Mouse (Mus musculus): Measurements from ENCODE around the gene Crisp3.
"Not testable (repeated sequence)": the region's sequence is repeated elsewhere in the genome, so short reads cannot be mapped to it uniquely, and the experiment has no call there.

Crisp3 gene

DNA sequence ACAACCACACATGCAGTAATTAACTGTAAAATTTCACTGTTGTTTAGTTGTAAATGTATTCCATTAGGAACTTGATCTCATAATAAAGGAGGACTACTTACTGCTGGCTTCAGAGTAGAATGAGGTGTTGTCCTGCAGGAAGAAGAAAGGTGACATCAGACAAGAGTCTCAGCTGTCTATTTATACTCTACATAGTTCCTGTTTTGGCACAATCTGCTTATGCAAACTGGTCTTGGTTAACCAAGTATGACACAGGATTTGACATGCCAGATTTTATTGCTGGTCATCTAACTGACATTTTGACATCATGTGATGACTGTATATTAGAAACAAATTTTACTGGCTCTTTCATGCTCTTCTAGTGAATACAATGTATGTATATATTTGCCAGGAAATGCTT is at the start of gene Crisp3:
Gene Crisp3, minus strand, starts transcription at position 154 of the 400 bp plus-strand sequence.
- no peak for DNase-seq

- no peak for DNase-seq
These were observed 43.3 kb upstream of the Crisp3 start for GRCm38 (mm10) chr17:40285435-40285834.

DNA sequence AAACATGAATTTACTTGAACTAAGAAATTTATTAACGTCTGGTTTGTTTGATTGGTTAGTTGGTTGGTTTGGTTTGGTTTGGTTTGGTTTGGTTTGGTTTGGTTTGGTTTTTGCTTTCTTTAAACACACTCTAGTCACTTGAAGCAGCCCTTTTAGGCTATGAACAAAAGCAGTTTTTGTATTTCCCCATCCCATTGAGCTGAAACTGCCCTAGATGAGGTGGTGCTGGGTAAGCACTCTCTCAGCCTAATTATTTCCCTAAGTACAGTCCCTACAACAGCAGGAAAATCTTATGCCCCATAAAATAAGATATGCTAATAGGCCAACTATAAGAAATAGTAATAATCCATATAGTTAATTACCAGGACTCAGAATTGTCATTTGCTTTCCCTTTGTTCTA is 33.4 kb upstream of the Crisp3 start:
- no peak for DNase-seq

- no peak for DNase-seq
These were observed 32.9 kb upstream of the Crisp3 start for GRCm38 (mm10) chr17:40274906-40275470.

DNA sequence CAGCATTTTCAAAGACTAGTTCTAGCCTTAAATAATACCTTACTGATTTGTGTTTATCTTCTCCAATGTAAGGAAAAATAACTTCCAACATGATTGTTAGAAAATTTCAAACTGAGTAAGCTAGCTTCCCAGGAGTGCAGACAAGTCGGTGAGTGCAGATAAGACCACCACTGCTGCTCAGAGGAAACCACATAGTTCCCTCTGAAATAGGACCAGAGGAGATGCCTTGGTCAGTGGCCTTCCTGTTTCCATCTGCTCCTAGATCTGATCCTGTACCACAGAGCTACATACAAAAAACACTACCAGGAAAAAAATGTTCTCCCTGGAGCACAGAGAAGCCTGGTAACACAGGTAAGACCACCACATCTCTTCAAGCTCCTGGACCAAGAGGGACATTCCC is 10.4 kb upstream of the Crisp3 start:
- DNase-seq = no peak

DNA sequence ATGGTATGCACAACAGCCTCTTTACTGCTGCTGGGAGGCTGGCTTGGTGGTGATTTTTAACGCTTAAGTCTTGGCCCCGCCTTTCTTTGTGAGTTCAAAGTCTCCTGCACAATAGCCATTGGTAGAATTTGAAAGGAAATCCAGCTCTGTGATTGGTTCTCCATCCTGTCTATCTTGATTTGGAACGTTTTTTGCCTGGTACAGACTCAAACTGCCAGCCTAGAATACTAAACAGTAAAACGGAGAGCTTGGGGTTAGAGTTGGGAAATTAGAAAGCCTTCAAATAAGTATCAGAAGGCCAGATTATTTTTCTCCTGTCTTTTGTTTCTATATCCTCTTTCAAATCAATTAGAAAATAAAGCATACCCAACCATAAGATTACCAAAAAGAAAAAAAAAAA is 33.5 kb downstream of the Crisp3 start, which contains the start of gene Pgk2:
Gene Pgk2, minus strand, starts transcription at position 101 of the 400 bp plus-strand sequence.
- DNase-seq = no peak

DNA sequence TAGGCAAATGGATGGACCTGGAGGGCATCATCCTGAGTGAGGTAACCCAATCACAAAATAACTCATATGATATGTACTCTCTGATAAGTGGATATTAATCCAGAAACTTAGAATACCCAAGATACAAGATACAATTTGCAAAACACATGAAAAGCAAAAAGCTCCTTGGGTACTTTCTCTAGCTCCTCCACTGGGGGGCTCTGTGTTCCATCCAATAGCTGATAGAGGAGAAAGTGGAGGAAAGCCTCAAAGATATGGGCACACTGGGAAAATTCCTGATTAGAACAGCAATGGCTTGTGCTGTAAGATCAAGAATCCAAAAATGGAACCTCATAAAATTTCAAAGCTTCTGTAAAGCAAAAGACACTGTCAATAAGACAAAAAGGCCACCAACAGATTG is 40.3 kb downstream of the Crisp3 start:
- DNase-seq = not testable (repeated sequence)

- DNase-seq = not testable (repeated sequence)
These were observed 51.9 kb downstream of the Crisp3 start for GRCm38 (mm10) chr17:40190192-40190591.
